Mouse (Mus musculus) cerebellum, adult 9-10 months (tissue): ENCODE results near the gene Zfp771.

Experiments
- DNase-seq: peaks from one replicate; pipeline ENCODE4 v3.0.0; 2022

Gene Zfp771

GRCm38 (mm10) chr7:127296098-127296497 is 52.0 kb downstream of the Zfp771 start, which contains the start of gene Itgal:
Gene Itgal (plus strand): TSS chr7:127296260.
- DNase-seq = no peak

- DNase-seq = no peak
Measured at GRCm38 (mm10) chr7:127296786-127297555, 52.9 kb downstream of the Zfp771 start.

GRCm38 (mm10) chr7:127297586-127298193 is 53.6 kb downstream of the Zfp771 start:
- DNase-seq = no peak
